Mouse (Mus musculus): ENCODE measurements around the gene Maz.

Maz gene

DNA sequence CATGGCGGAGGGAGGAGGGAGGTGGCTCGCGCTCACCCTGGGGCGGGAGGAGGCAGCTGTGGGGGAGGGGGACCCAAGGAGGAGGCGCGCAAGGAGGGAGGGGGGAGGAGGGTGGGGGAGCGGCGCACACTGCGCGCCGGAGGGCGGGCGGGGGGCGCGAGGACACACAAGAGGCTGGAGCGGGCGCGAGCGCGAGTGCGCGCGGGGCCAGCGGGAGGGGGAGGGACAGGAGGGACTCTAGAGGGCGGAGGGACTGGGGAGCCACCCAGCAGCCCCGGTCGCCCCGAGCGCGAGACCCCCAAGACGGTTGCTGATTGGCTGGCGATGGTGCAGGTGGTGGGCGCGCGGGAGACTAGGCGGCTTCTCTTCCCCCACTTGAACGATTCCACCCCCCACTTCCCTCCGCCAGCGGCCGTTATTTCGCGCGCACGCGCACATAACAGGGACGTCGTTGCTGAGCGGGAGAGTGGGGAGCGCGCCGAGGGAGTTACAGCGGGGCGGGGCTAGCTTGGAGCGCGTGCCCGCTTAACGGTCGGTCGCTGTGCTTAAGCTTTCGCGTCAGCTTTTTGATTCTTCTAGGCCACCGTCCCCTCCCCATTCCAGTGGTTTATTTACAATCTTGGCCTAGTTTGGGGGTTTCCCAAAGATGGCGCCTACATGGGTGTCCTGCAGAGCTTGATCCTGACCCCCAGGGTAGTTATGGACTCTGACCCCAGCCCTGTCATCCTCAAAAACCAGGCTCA, at the start of gene Maz:
Maz (minus strand) TSS at position 54 of the 743 bp plus-strand sequence.
- 1% methylated on average over 53 of the region's 63 CpGs for WGBS

DNA sequence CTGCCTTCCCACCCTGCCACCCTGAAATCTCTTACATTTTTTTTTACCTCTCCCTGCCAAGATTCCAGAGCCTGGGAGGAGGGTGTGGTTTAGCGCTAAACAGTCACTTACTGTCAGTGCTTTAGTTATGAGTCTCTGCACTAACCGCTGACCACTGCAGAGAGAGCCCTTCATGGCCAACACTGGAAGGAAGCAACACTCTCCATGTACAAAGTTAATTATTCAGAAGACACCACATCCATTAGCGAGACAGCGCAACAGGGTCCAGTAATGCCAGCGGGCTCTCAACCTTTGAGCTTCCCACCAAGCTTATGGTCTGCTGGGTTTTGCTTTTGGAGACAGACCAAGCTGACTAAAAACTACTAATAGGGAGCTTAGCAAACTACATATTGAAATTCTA, 49.4 kb upstream of the Maz start:
- WGBS: 90% methylated on average over 5 of the region's 5 CpGs

- WGBS: 83% methylated on average over 4 of the region's 4 CpGs
These were observed 46.4 kb upstream of the Maz start for GRCm38 (mm10) chr7:127073221-127073620.

DNA sequence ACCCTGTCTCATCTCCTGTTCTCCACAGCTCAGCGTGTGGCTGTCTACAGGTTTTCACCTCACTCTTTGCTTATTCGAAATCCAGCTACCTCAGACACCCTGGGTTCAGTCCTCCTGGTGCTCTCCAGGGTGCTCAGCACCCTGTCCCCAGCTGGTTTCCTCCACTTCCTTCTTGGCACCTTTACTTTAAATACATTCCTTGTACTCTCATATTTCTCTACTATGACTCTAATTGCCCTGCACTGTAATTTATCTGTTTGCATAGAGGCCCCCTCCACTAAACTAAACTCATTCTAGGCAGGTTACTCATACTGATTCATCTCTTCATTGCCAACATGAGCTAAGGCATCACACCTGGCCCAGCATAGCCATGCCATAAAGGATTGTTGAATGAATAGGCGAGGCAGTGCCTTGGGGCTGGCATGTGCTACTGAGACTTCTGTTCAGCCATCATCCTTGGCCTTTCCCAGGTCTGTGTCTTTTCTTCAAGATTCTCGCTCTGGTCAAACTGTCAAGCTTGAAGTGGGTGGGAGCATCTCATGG, 44.1 kb upstream of the Maz start:
- 81% methylated on average over 4 of the region's 4 CpGs for WGBS

DNA sequence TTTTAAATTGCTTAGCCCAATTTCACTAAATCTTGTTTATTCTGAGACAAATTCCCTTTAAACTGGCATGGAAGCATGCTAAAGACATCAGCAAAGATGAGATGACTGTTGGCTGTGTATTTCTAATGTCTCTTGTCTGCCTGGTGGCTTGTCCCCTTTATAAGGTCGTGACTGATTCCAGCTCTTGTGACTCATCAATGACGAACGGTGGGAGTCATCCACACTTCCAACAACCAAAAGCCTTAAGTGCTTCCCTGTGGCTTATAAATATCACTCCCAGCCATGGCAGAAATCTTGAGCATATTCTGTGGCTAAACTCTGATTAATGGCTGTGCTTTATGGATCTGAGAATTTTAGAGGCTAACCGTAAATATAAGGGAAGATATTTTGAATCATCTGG, 39.5 kb upstream of the Maz start:
- 60% methylated on average over 4 of the region's 4 CpGs for WGBS

- 89% methylated on average over 6 of the region's 6 CpGs for WGBS
These were observed 38.7 kb upstream of the Maz start for GRCm38 (mm10) chr7:127065538-127065937.

DNA sequence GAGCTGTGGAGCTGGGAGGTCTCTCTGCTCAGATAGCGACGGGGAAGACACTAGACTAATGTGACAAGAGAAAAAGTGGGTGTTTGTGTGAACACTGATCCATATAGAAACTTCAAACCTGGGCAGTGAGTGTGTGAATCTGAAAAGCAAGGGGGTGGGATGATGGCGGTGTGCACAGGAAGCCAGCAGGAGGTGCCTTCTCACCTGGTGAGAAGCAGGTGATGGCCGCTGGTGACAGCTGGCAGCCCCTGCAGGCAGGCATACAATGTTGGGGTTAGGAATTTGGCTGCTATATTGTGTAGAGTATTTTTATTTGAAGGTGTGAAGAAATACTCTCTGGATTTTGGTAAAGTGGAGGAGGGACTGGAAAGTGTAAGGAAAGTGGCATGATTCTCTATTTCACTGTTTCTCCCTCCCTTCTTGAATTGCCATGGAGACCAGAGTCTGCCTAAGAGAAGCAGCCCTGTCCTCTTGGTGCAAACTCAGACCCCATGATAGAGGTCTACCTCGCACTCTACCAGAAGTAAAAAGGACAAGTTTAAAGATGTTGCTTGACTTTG, 28.3 kb upstream of the Maz start:
- WGBS: 44% methylated on average over 5 of the region's 5 CpGs

DNA sequence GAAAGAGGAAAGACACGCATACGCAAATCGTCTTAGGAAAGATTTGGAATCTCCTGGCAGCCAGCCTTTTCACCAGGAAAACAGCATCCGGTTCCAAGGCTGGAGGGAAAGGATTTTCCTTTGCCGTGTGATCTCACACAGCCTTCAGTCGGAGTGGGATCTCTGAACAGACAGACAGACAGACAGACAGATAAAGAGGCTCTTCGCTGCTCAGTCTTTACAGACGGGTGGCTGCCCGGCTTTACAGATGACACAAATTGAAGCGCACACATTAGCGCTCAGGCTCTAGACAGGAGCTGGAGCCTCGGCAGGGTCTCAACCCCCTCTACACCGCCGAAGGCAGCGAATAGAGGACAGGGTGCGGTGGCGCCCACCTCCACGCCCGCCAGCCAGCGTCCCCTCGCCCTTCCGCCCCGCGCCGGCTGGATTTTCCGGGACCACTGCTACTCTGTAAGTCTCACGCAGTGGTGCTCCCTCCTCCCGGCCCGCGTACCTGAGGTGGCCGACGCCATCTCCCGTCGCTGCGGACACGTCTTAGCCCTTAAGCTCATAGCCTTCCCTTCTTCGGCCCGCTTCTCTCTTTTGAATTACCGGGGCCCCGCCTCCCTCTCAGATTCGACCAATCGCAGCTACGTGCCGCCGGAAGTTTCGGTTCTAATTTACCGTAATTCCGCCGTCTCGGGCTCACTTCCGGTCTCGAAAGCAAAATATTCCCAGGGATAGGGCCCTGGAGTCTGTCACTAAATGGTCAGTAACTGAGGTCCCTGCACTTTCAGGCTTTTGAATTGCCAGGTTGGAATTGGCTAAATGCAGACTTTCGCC, 15.2 kb upstream of the Maz start, which contains the start of gene Kif22:
Kif22 (minus strand) TSS at position 621 of the 822 bp plus-strand sequence.
- under 1% methylated on average over 53 of the region's 53 CpGs for WGBS

DNA sequence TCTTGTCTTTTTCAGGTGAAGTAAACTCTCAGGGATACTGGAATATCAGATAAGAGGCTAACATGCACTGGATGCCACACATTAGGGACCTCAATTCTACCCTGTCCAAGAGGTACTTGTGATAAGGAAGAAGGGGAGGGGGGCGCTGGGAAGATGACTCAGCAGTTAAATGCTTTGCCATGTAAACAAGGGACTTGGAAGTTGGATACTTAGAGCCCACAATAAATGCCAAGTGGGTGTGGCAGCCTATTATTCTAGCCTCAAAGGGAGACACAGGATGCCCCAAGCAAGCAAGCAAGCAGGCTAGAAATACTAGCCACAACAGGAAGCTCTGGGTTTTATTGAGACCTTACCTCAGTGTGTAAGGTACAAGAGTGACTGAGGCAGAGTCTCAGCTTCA, 4.4 kb upstream of the Maz start:
- 78% methylated on average over 1 of the region's 1 CpGs for WGBS

GRCm38 (mm10) chr7:127030172-127030571, 3.3 kb upstream of the Maz start:
- WGBS: 64% methylated on average over 1 of the region's 1 CpGs

GRCm38 (mm10) chr7:127027885-127028284, 1.0 kb upstream of the Maz start:
- WGBS: 30% methylated on average over 8 of the region's 8 CpGs

GRCm38 (mm10) chr7:127026616-127026983, 237 bp downstream of the Maz start:
- 2% methylated on average over 22 of the region's 48 CpGs for WGBS

DNA sequence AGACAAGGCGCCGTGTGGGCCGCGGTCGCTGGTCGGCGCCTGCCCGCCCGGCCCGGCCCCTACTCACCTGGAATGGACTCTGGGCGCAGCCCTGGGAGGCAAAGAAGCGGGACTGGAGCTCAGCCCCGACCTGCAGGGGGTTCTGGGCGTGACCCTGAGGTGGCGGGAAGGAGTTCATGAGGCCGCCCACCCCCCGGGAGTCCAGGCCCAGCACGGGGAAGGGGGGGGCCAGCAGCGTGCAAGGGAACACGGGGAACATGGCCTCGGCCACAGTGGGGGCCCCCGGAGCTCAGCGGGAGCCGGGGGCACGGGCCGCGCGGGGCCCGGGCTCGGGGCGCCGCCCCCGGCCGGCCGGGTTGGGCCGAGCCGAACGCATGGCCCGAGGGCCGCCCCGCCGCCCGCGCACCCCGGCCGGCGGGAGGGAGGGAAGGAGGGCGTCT, 656 bp downstream of the Maz start:
- 1% methylated on average over 45 of the region's 48 CpGs for WGBS

GRCm38 (mm10) chr7:127025556-127026160, 1.2 kb downstream of the Maz start:
- WGBS: under 1% methylated on average over 64 of the region's 65 CpGs

- 3% methylated on average over 30 of the region's 30 CpGs for WGBS
These were observed 1.9 kb downstream of the Maz start for GRCm38 (mm10) chr7:127024755-127025555.

DNA sequence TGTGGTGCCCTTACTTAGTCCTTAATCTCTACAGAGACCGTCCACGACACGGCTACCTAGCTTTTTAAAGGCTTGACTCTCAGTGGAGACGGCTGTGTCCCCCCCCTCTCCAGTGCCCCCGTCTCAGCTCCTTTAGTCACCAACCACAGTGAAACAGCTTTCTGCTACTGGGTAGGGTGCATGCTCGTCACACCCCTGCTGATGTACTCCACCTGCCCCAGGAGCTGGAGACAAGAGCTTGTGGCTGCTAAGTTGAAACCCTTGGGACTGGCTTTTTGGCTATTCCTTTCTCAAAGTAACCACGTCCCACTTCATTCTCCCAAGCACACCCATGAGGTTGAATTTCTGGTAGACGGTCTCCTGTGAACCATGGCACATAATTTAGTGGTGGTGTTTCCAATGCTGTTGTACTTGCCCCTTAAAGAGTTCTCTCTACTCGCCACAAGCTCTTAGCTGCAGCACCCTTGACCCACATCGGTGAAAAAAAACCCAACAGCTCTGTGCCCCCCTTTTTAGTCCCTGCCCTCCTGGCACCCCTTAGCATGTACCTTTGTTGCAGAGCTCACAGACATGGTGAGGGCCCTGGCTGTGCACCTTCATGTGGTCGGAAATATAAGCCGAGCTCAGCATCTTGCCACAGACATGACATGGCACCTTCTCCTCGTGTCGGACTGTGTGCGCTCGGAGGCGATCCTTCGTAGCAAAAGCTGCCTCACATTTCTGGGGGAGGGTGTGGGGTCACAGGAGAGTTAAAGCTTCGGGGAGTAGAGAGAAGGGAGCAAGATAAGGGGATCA, 2.7 kb downstream of the Maz start:
- WGBS: 18% methylated on average over 19 of the region's 19 CpGs

DNA sequence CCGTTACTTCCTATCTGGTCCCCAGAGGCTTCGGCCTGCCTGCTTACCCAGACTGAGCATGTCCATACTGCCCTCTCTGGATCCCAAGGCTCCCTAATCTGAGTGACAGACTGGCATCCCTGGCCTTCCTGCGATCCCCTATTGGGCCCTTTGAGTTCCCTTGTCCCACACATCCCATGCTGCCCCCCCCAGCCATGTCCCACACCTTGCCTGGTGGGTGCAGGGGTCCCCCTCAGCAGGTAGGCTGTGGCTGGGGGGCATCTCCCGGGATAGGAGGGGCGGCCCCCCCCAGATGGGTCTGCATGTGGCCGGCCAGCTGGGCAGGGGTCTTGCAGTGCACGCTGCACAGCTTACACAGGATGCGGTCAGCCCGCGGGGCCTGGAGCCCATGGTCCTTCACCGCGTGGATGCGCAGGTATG, 3.6 kb downstream of the Maz start:
- WGBS: 64% methylated on average over 13 of the region's 13 CpGs

GRCm38 (mm10) chr7:127022528-127023271, 4.1 kb downstream of the Maz start:
- WGBS: 55% methylated on average over 7 of the region's 7 CpGs

Data from cerebral cortex, adult 2 months (tissue).